Mouse (Mus musculus) forebrain, embryonic 13.5 days (tissue): ENCODE measurements around the gene Bag3. TPM values are rescaled to one million over a fixed set of nuclear protein-coding genes. Genes with fewer than 3 reads are reported as not detected.
A peak's percentile ranks its signal among the peaks of the same experiment; 100 is the strongest.

Experiments used
- ATAC-seq: fragments of 200-750 bp; cut with Nextera tagmentation; 2 replicates; pipeline ENCODE4 v1.8.0; 2017
- H3K27ac ChIP-seq: fragments of 300-500 bp; sonication (generic); 2 replicates; pipeline ENCODE4 v1.5.1; 2015; ENCODE audit warnings: inconsistent platforms, mild to moderate bottlenecking, moderate library complexity
- H3K27me3 ChIP-seq: fragments of 300-500 bp; sonication (generic); 2 replicates; pipeline ENCODE4 v1.6.1; 2015; ENCODE audit warnings: mild to moderate bottlenecking, inconsistent platforms
- H3K36me3 ChIP-seq: fragments of 300-500 bp; sonication (generic); 2 replicates; pipeline ENCODE4 v1.6.1; 2015; ENCODE audit warnings: mild to moderate bottlenecking, inconsistent platforms; ENCODE audit not compliant: poor library complexity, severe bottlenecking
- H3K4me1 ChIP-seq: fragments of 300-500 bp; sonication (generic); 2 replicates; pipeline ENCODE4 v1.6.1; 2015; ENCODE audit warnings: inconsistent platforms
- H3K4me2 ChIP-seq: fragments of 300-500 bp; sonication (generic); 2 replicates; pipeline ENCODE4 v1.6.1; 2015; ENCODE audit warnings: inconsistent platforms, mild to moderate bottlenecking, moderate library complexity
- H3K4me3 ChIP-seq: fragments of 300-500 bp; sonication (generic); 2 replicates; pipeline ENCODE4 v1.5.1; 2015; ENCODE audit warnings: mild to moderate bottlenecking, inconsistent platforms
- H3K9ac ChIP-seq: fragments of 300-500 bp; sonication (generic); 2 replicates; pipeline ENCODE4 v1.6.1; 2015; ENCODE audit warnings: mild to moderate bottlenecking, inconsistent platforms
- H3K9me3 ChIP-seq: fragments of 300-500 bp; sonication (generic); replicated peaks from 2 replicates; pipeline ENCODE4 v1.6.1; 2016; ENCODE audit warnings: inconsistent platforms
- WGBS: fragments of 180-500 bp; shearing (Covaris S2); methylation state at CpG from one replicate; pipeline ENCODE4 v1.1.7; 2015; 5-methylcytosine and 5-hydroxymethylcytosine counted together
- microRNA-seq: library from miRNA; unstranded; fragments of <30 nt; microRNA quantifications from one replicate; pipeline ENCODE4, GENCODE M21; 2016
- polyA plus RNA-seq: library from polyadenylated mRNA; unstranded; fragments of >200 nt; fragmentation: Nextera tagmentation; extraction: Ambion mirVana; gene quantifications from 2 replicates; pipeline ENCODE4 v1.2.1, GENCODE M21; 2015

Bag3 gene
- polyA plus RNA-seq, 1 experiment from 2014 or later, result 2.1 TPM

GRCm38 (mm10) chr7:128591345-128592084 lies 68.1 kb downstream of the Bag3 start:
- Histone ChIP-seq H3K9me3 (no peaks in the 10 kb centered on the region), H3K27me3 (no peaks in the 10 kb centered on the region), H3K36me3 (no peaks in the 10 kb centered on the region), H3K4me2 (peak overlapping the region; percentile 20), H3K4me1 (peaks cover 26% of the 10 kb centered on the region), H3K27ac (peak overlapping the region; percentile 66), H3K4me3 (no peak overlapping the region), H3K9ac (peak overlapping the region; percentile 34)
- 5% methylated on average over 9 of the region's 9 CpGs for WGBS
- ATAC-seq, result peak; percentile 68; the same call in 1 of the 2 replicates

DNA sequence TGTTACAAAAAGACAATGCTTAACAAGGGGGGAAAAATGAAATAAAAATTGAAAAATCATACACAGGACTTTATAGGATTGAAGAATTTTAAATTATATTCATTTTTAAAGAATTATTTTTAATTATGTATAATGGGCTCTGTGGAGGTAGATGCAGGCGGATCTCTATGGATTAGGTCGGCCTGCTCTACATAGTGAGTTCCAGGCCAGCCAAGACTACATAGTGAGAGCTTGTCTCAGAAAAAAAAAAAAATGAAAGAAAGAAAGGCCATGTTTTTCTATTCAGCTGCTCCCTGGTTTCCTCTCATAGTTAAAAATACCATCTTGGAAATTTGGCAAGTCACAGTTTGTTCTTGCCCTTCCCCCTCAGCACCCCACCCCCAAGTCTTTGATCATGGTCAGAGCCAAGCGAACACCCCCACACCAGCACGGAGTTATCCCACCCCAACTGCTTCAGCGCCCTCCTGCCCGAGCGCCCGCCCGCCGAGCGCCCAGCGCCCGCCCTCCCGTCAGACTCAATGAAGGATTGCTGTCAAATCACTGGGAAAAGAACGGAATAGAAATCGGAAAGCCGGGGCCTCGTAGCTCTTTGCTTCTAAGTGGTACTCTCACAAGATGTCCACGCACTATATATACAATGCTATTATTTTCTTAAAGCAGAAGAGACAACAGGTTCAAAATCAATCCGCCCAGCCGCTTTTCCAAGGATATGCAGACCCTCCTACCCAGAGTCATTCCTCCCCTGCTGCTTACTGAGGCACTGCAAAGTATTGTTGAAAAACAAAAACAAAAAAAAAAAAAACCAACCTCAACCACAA lies 68.9 kb downstream of the Bag3 start:
- peaks cover 26% of the 10 kb centered on the region for H3K4me1 ChIP-seq
- H3K27ac ChIP-seq, result peak overlapping the region; percentile 66
- H3K9ac ChIP-seq, result peak overlapping the region; percentile 22; the same call in 1 of the 2 replicates
- peak overlapping the region; percentile 21 for H3K4me3 ChIP-seq
- ATAC-seq, result peak; percentile 41; the same call in 1 of the 2 replicates
- peak overlapping the region; percentile 54 for H3K4me2 ChIP-seq
- no peaks in the 10 kb centered on the region for H3K9me3 ChIP-seq
- H3K36me3 ChIP-seq, result no peaks in the 10 kb centered on the region
- WGBS, result 6% methylated on average over 21 of the region's 21 CpGs
- H3K27me3 ChIP-seq, result no peaks in the 10 kb centered on the region

DNA sequence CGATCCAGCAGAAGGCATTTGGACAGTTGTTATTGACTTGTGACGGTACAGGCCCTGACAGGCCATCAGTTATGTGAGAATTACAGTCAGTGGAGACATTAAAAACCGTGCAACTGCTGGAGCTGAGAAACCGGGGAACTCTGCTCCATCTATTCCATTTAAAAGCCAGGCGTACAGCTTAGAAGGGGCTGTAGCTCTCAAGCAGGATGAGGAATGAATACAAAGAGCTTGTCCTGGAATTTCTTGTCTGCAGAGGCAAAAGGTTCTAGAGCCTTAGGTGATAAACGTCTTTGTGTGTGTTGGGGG lies 69.5 kb downstream of the Bag3 start:
- H3K9ac ChIP-seq, result 0 out of 2 replicates have a peak overlapping the region, but pooled peaks have one; percentile 22
- H3K4me1 ChIP-seq, result peaks cover 26% of the 10 kb centered on the region
- ATAC-seq, result no peak
- peak overlapping the region; percentile 21; the same call in 1 of the 2 replicates for H3K4me3 ChIP-seq
- WGBS, result 4% methylated on average over 6 of the region's 6 CpGs
- H3K36me3 ChIP-seq, result no peaks in the 10 kb centered on the region
- H3K4me2 ChIP-seq, result peak overlapping the region; percentile 54
- H3K27me3 ChIP-seq, result no peaks in the 10 kb centered on the region
- H3K27ac ChIP-seq, result peak overlapping the region; percentile 66
- H3K9me3 ChIP-seq, result no peaks in the 10 kb centered on the region

GRCm38 (mm10) chr7:128596274-128596673 lies 72.9 kb downstream of the Bag3 start:
- no peaks in the 10 kb centered on the region for H3K36me3 ChIP-seq
- H3K9me3 ChIP-seq, result no peaks in the 10 kb centered on the region
- ATAC-seq, result no peak
- H3K4me3 ChIP-seq, result no peak overlapping the region
- no peak overlapping the region for H3K4me2 ChIP-seq
- H3K27me3 ChIP-seq, result no peaks in the 10 kb centered on the region
- no peak overlapping the region for H3K27ac ChIP-seq
- H3K4me1 ChIP-seq, result peaks cover 20% of the 10 kb centered on the region
- WGBS, result 95% methylated on average over 2 of the region's 2 CpGs
- H3K9ac ChIP-seq, result no peak overlapping the region

Small RNA genes within 50 kb of the gene (microRNA-seq; reads per million reads assigned to microRNA genes)
- gene Gm24365, result not detected

Other genes starting within 250 kb of the Bag3 start
- 11.4 and 12.1 TPM in 2 replicates for gene BC017158, start 225.4 kb upstream of the Bag3 start, polyA plus RNA-seq
- gene Rgs10, start 104.9 kb upstream of the Bag3 start, polyA plus RNA-seq, result 10.2 and 11.5 TPM in 2 replicates
- 36.5 and 36.6 TPM in 2 replicates for gene Tial1, start 61.9 kb upstream of the Bag3 start, polyA plus RNA-seq
- 185 and 204 TPM in 2 replicates for gene Inpp5f, start 87.7 kb downstream of the Bag3 start, polyA plus RNA-seq
- gene Mcmbp, start 216.9 kb downstream of the Bag3 start, polyA plus RNA-seq, result 66.8 and 69.2 TPM in 2 replicates
- gene Sec23ip, start 221.3 kb downstream of the Bag3 start, polyA plus RNA-seq, result 40.1 and 41.9 TPM in 2 replicates